Mouse (Mus musculus) bone marrow, adult 2 months (tissue): ENCODE data around the gene Slc6a16.

Experiments used
- CTCF ChIP-seq: fragments of 200-500 bp; IDR thresholded peaks from 2 replicates; pipeline ENCODE4 v1.5.1; 2011; ENCODE audit warnings: low read length, control low read depth; ENCODE audit not compliant: control insufficient read depth, insufficient read depth
- POLR2A ChIP-seq: fragments of 200-500 bp; IDR thresholded peaks from 2 replicates; pipeline ENCODE4 v1.6.1; 2011; ENCODE audit warnings: low read depth, mild to moderate bottlenecking, control low read depth, low read length, borderline replicate concordance; ENCODE audit not compliant: control insufficient read depth

- TF ChIP-seq CTCF (peak; percentile 87), POLR2A (no peak)
Measured at GRCm38 (mm10) chr7:45299752-45300151, 58.9 kb downstream of the Slc6a16 start.
